Mouse (Mus musculus) intestine, postnatal 0 days (tissue): ENCODE results near the gene Bhmt. TPM values are rescaled to one million over a fixed set of nuclear protein-coding genes. Genes with fewer than 3 reads are reported as not detected.

ENCODE experiments used
- ATAC-seq: fragments of 200-750 bp; cut with Nextera tagmentation; 2 replicates; pipeline ENCODE4 v1.8.0; 2017; ENCODE audit warnings: mild to moderate bottlenecking, moderate TSS enrichment, moderate library complexity
- H3K27ac ChIP-seq: fragments of 300-500 bp; sonication (generic); 2 replicates; pipeline ENCODE4 v1.5.1; 2014; ENCODE audit warnings: mild to moderate bottlenecking, low read depth, low read length, moderate library complexity
- H3K27me3 ChIP-seq: fragments of 300-500 bp; sonication (generic); replicated peaks from 2 replicates; pipeline ENCODE4 v1.6.1; 2014; ENCODE audit warnings: low read length, mixed read lengths; ENCODE audit not compliant: control insufficient read depth, insufficient read depth
- H3K36me3 ChIP-seq: fragments of 300-500 bp; sonication (generic); 2 replicates; pipeline ENCODE4 v1.6.1; 2014; ENCODE audit warnings: mild to moderate bottlenecking, moderate library complexity; ENCODE audit not compliant: control insufficient read depth, insufficient read depth
- H3K4me1 ChIP-seq: fragments of 300-500 bp; sonication (generic); replicated peaks from 2 replicates; pipeline ENCODE4 v1.6.1; 2014; ENCODE audit warnings: antibody characterized with exemption, low read length, mixed read lengths; ENCODE audit not compliant: control insufficient read depth, insufficient read depth
- H3K4me2 ChIP-seq: fragments of 300-500 bp; sonication (generic); replicated peaks from 2 replicates; pipeline ENCODE4 v1.6.1; 2014; ENCODE audit warnings: low read depth, mild to moderate bottlenecking, moderate library complexity
- H3K4me3 ChIP-seq: fragments of 300-500 bp; sonication (generic); 2 replicates; pipeline ENCODE4 v1.5.1; 2014; ENCODE audit warnings: low read depth, low read length
- H3K9ac ChIP-seq: fragments of 300-500 bp; sonication (generic); 2 replicates; pipeline ENCODE4 v1.6.1; 2014; ENCODE audit warnings: mild to moderate bottlenecking, low read depth, low read length
- H3K9me3 ChIP-seq: fragments of 300-500 bp; sonication (generic); 2 replicates; pipeline ENCODE4 v1.6.1; 2016; ENCODE audit warnings: mixed run types; ENCODE audit not compliant: control insufficient read depth
- CTCF ChIP-seq: sonication (generic); IDR thresholded peaks from 2 replicates; pipeline ENCODE4 v1.5.1; 2016; ENCODE audit warnings: low read depth, mild to moderate bottlenecking, control low read depth, antibody characterized with exemption, moderate library complexity
- WGBS: fragments of 180-500 bp; shearing (Covaris S2); extraction: QIAGEN DNeasy Blood & Tissue Kit; methylation state at CpG from one replicate; pipeline ENCODE4 v1.1.7; 2014; 5-methylcytosine and 5-hydroxymethylcytosine counted together
- polyA plus RNA-seq: library from polyadenylated mRNA; unstranded; fragments of >200 nt; fragmentation: Nextera tagmentation; extraction: Ambion mirVana; gene quantifications from 2 replicates; pipeline ENCODE4 v1.2.1, GENCODE M21; 2015

Gene Bhmt
- polyA plus RNA-seq, result 0.05 and 0.09 TPM in 2 replicates

DNA sequence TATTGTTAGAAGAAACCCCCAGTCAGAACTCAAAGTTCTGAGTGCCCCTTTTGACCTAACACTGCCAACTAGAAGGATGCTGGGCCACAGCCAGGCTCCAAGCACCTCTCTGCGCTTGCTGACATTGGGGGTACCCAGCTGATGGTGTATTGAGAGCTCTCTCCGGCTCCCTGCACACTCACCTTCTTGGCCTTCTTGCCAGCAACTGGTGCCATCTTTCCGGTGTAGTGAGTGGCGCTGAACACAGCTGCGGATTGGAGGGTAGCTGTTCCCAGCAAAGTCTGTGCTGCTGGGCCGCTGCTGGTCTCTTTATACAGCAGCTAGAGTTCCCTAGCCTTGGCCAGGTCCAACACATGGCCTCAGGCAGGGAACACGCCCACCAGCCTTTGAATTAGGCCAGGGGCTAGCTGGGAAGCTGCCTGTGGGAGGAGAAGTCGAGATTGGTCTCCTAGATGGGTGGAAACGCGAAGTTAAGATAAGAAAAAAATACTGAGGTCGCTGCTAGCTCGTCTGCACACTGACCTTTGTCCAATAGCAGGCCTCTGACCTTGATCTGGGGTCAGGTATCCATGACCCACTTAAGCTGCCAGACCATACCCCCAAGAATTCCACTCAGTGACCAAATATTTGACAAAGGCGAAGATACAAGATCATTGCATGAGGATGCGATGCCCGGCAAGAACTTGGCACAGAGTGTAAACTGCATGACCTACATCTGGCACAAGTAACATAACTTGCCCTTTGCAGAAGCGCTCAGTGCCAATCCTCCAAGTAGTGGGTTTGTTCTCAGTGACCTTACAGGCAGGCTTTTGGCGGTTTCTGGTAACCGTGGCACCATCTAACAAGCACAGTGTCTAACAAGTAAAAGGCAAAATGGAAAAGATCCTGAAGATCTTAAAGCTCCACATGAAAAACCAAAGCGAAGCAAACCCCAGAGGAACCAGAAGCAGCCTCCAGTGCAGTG lies at the start of gene Bhmt:
Gene Bhmt (minus strand): TSS at position 680 of the 964 bp plus-strand sequence.
- Histone ChIP-seq H3K9ac (no peak within 1 kb of the TSS), H3K4me1 (no peaks in the 10 kb centered on the region), H3K36me3 (no peaks in the 10 kb centered on the region), H3K4me2 (no peak within 1 kb of the TSS), H3K27ac (no peak within 1 kb of the TSS), H3K9me3 (no peaks in the 10 kb centered on the region), H3K27me3 (no peaks in the 10 kb centered on the region), H3K4me3 (no peak within 1 kb of the TSS)
- 64% methylated on average over 19 of the region's 19 CpGs for WGBS
- no peak for TF ChIP-seq CTCF
- no peak for ATAC-seq

DNA sequence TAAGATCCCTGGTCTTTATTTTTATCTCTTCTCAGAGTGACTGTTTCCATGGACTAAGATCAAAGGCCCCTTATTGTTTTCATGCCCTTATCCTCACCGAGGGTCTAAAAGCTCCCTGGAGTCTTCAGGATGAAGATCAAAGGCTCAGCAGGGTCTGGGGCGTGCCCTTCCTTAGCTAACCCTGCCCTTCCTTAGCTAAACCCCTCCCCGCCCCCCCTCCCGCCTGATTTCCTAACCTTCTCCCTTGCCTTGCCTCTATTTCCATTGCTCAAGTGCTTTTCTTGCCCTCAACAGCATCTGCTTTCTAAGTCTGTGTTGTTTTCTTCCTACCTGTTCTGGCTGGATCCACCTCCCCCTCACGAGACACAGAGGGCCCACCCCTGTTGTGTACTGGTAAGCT lies 49.6 kb upstream of the Bhmt start:
- ATAC-seq, result no peak
- Histone ChIP-seq H3K9ac (no peak overlapping the region), H3K4me2 (no peak overlapping the region)

GRCm38 (mm10) chr13:93685226-93685625 lies 47.5 kb upstream of the Bhmt start:
- Histone ChIP-seq H3K9ac (no peak overlapping the region), H3K4me1 (no peaks in the 10 kb centered on the region), H3K4me2 (no peak overlapping the region), H3K36me3 (no peaks in the 10 kb centered on the region), H3K27ac (no peak overlapping the region), H3K27me3 (no peaks in the 10 kb centered on the region), H3K9me3 (no peaks in the 10 kb centered on the region), H3K4me3 (no peak overlapping the region)
- no peak for ATAC-seq
- TF ChIP-seq CTCF, result no peak
- 86% methylated on average over 4 of the region's 4 CpGs for WGBS

More for the DNA sequence above, 49.6 kb upstream of the Bhmt start:
- Histone ChIP-seq H3K4me3 (no peak overlapping the region), H3K4me1 (no peaks in the 10 kb centered on the region), H3K27ac (no peak overlapping the region), H3K36me3 (no peaks in the 10 kb centered on the region), H3K27me3 (no peaks in the 10 kb centered on the region), H3K9me3 (no peaks in the 10 kb centered on the region)
- 13% methylated on average over 5 of the region's 5 CpGs for WGBS
- TF ChIP-seq CTCF, result no peak

GRCm38 (mm10) chr13:93683336-93683735 lies 45.6 kb upstream of the Bhmt start:
- no peak overlapping the region for H3K4me3 ChIP-seq
- ATAC-seq, result peak; percentile 85

GRCm38 (mm10) chr13:93676864-93677263 lies 39.1 kb upstream of the Bhmt start:
- 75% methylated on average over 9 of the region's 9 CpGs for WGBS
- Histone ChIP-seq H3K4me1 (no peaks in the 10 kb centered on the region), H3K9ac (no peak overlapping the region), H3K27me3 (peaks cover 10% of the 10 kb centered on the region; the same call in 1 of the 2 replicates), H3K4me2 (no peak overlapping the region), H3K9me3 (no peaks in the 10 kb centered on the region), H3K36me3 (no peaks in the 10 kb centered on the region), H3K4me3 (no peak overlapping the region), H3K27ac (no peak overlapping the region)
- no peak for TF ChIP-seq CTCF
- ATAC-seq, result no peak

More at GRCm38 (mm10) chr13:93683336-93683735, 45.6 kb upstream of the Bhmt start:
- Histone ChIP-seq H3K4me2 (no peak overlapping the region), H3K36me3 (no peaks in the 10 kb centered on the region), H3K4me1 (no peaks in the 10 kb centered on the region), H3K9ac (no peak overlapping the region), H3K27me3 (no peaks in the 10 kb centered on the region), H3K9me3 (no peaks in the 10 kb centered on the region), H3K27ac (no peak overlapping the region)
- no peak for TF ChIP-seq CTCF

DNA sequence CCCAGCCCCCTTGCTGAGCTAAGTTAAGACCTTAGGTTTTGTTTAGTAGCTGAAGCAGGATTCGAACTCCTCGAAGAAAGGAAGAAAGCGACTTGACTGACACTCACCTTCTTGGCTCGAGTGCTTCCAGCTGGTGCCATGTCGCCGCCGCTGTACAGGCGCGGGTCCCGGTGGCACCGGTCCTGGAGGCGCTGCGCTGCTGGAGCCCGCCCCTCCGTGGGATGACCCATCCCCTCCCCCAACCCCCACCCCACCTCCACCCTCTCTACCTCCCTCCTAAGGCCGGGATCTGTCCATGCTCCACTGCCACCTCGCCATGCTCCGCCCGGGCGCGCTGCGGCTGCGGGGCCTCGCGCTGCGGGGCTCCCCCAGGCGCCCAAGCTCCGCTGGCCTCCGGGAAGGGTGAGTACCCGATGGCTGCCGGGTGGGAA lies 36.4 kb upstream of the Bhmt start, which contains the start of the genes Bhmt2 and Dmgdh:
Gene Bhmt2 (minus strand): TSS at position 172 of the 431 bp plus-strand sequence.
Gene Dmgdh (plus strand): TSS at position 303 of the 431 bp plus-strand sequence.
- Histone ChIP-seq H3K27ac (no peak within 1 kb of the TSS), H3K4me1 (no peaks in the 10 kb centered on the region), H3K9me3 (no peaks in the 10 kb centered on the region), H3K4me3 (no peak within 1 kb of the TSS), H3K36me3 (no peaks in the 10 kb centered on the region), H3K4me2 (peak within 1 kb of the TSS; percentile 30), H3K27me3 (peaks cover 10% of the 10 kb centered on the region; the same call in 1 of the 2 replicates), H3K9ac (no peak within 1 kb of the TSS)
- no peak for ATAC-seq
- TF ChIP-seq CTCF, result no peak
- WGBS, result 9% methylated on average over 31 of the region's 31 CpGs
